Mouse (Mus musculus) ES-E14 (cell line): Measurements from ENCODE around the gene Olfml2a. TPM values are rescaled to one million over a fixed set of nuclear protein-coding genes. Genes with fewer than 3 reads are reported as not detected.

Experiments
- DNase-seq: peaks from one replicate; pipeline ENCODE4 v3.0.0-alpha.2; 2013; ENCODE audit warnings: low read depth, low spot score
- H3K27ac ChIP-seq: 2 replicates; pipeline ENCODE4 v1.5.1; 2012; ENCODE audit warnings: low read depth, mild to moderate bottlenecking, low read length, moderate library complexity, mixed read lengths; ENCODE audit not compliant: poor library complexity, insufficient read depth, severe bottlenecking
- H3K36me3 ChIP-seq: 2 replicates; pipeline ENCODE4 v1.6.1; 2012; ENCODE audit warnings: mild to moderate bottlenecking, low read length, moderate library complexity, mixed read lengths; ENCODE audit not compliant: control insufficient read depth, poor library complexity, insufficient read depth, severe bottlenecking
- H3K4me1 ChIP-seq, 2 experiments: fragments of 150-350 bp in 1 of 2; sonication (generic) in 1 of 2; 2 replicates each; pipeline ENCODE4 v1.6.1; 2012; ENCODE audit warnings: low read length in 2 of 2, mild to moderate bottlenecking in 1 of 2, mixed read lengths in 1 of 2; ENCODE audit not compliant: control insufficient read depth in 2 of 2, insufficient read depth in 2 of 2, poor library complexity in 1 of 2
- H3K4me3 ChIP-seq, 2 experiments: fragments of 150-350 bp in 1 of 2; sonication (generic) in 1 of 2; 2 replicates each; pipeline ENCODE4 v1.5.1; 2012; ENCODE audit warnings: low read length in 2 of 2, low read depth in 1 of 2, mild to moderate bottlenecking in 1 of 2, mixed read lengths in 1 of 2; ENCODE audit not compliant: insufficient read depth in 1 of 2, poor library complexity in 1 of 2, severe bottlenecking in 1 of 2
- H3K9ac ChIP-seq: 2 replicates; pipeline ENCODE4 v1.6.1; 2012; ENCODE audit warnings: low read depth, mild to moderate bottlenecking, low read length, mixed read lengths; ENCODE audit not compliant: poor library complexity, insufficient read depth, severe bottlenecking
- H3K9me3 ChIP-seq: fragments of 150-350 bp; sonication (generic); 2 replicates; pipeline ENCODE4 v1.6.1; 2012; ENCODE audit warnings: low read depth, mild to moderate bottlenecking, low read length; ENCODE audit not compliant: control insufficient read depth, insufficient read depth
- CHD2 ChIP-seq: IDR thresholded peaks from 2 replicates; pipeline ENCODE4 v1.6.1; 2014; ENCODE audit warnings: mild to moderate bottlenecking, low read depth, low read length, inconsistent platforms
- HCFC1 ChIP-seq: IDR thresholded peaks from 2 replicates; pipeline ENCODE4 v1.6.1; 2012; ENCODE audit warnings: low read length, inconsistent platforms, borderline replicate concordance; ENCODE audit not compliant: insufficient read depth
- MAFK ChIP-seq: IDR thresholded peaks from 2 replicates; pipeline ENCODE4 v1.6.1; 2014; ENCODE audit warnings: mild to moderate bottlenecking, low read depth, low read length, inconsistent platforms; ENCODE audit not compliant: insufficient read depth
- ZC3H11A ChIP-seq: IDR thresholded peaks from 2 replicates; pipeline ENCODE4 v1.6.1; 2012; ENCODE audit warnings: low read depth, mild to moderate bottlenecking, inconsistent platforms, low read length, borderline replicate concordance
- ZNF384 ChIP-seq: IDR thresholded peaks from 2 replicates; pipeline ENCODE4 v1.6.1; 2012; ENCODE audit warnings: low read depth, low read length, inconsistent platforms
- in situ Hi-C, 2 experiments: fragments of 600-800 bp; cut with MboI; formaldehyde crosslinking; loops; one replicate each; pipeline ENCODE4 v1.15.1; 2025; ENCODE audit warnings: low sequenced_read_pairs in 2 of 2, inconsistent platforms in 1 of 2; ENCODE audit not compliant: unreplicated experiment in 2 of 2
- total RNA-seq: library from RNA; depleted of rRNA; stranded (reverse); fragments of 300-350 nt; gene quantifications from 2 replicates; pipeline ENCODE4 v1.2.3, GENCODE M21; 2012; rRNA removed

The Olfml2a gene
- 0.27 and 0.37 TPM in 2 replicates for total RNA-seq

DNA sequence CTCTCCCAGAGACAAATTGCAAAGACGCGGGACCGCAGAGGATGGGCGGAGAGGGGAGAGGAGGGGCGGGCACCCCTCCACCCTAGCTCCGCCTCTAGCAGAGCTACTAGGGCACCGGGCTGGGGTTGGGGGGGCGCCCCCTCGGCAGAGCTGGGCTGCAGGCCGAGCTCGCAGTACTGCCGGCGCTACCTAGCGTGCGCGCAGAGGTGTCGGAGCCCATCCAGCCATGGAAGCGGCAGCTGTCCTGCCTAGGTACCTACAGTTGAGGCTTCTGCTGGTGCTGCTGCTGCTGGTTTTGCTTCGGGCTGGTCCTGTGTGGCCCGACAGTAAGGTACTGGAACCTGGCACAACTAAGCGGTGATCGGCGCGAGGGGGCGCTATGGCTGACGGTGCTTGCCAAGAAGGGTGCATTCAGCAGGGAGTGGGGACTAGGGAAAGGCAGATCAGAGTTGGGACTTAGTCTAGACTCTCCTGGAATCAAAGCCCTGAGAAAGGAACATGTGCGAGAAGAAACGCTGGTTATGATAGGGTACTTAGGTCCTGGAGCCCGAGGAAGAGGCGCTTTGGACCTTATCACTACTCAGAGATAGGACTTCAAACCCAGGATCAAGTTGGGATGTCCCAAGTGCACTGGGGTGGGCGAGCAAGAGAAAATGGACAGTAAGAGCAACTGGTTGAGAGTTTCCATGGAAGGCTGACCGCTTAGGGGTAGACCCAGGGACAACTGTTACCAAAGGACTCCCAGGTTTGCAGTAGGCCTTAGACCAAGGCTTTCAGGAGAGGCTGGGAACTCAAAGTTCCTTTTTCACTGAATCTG is at the start of gene Olfml2a:
Gene Olfml2a, plus strand, starts transcription at position 128 of the 817 bp plus-strand sequence.
- H3K4me1 ChIP-seq, result peaks cover 0 to 2% of the 10 kb centered on the region in 2 experiments; a peak in 1 of 4 replicates
- peak within 1 kb of the TSS; percentile 40; the same call in 1 of the 2 replicates for H3K9ac ChIP-seq
- H3K27ac ChIP-seq, result no peak within 1 kb of the TSS
- peak within 1 kb of the TSS; percentile 67 to 76 for H3K4me3 ChIP-seq
- H3K9me3 ChIP-seq, result no peaks in the 10 kb centered on the region
- H3K36me3 ChIP-seq, result no peaks in the 10 kb centered on the region
- in situ Hi-C loops, result loop anchor here in 1 of 2 experiments (5.0 kb wide), 1 partner anchor 65 kb away; the partner anchor contains the start of gene Wdr38
- DNase-seq, result peak; percentile 74
- peak; percentile 36; the same call in 1 of the 2 replicates for TF ChIP-seq HCFC1
- TF ChIP-seq MAFK, result no peak

DNA sequence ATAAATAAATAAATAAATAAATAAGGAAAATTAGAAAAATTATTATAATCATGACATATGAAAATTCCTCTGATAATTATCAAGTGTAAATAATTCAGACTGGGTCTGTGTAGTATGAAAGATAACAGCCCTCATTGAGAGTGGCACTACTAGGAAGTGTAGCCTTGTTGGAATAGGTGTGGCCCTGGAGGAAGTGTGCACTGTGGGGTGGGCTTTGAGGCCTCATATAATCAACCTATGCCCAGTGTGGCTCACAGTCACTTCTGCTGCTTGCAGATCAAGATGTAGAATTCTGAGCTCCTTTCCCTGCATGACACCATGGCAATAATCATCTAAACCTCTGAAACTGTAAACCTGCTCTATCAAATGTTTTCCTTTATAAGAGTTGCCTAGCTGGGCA is 28.9 kb upstream of the Olfml2a start:
- in situ Hi-C loops, result no loop called here

GRCm38 (mm10) chr2:38904290-38904689 is 27.5 kb upstream of the Olfml2a start:
- in situ Hi-C loops, result no loop called here
- DNase-seq, result no peak
- H3K9ac ChIP-seq, result no peak overlapping the region
- H3K27ac ChIP-seq, result no peak overlapping the region
- no peaks in the 10 kb centered on the region for H3K36me3 ChIP-seq
- H3K9me3 ChIP-seq, result no peaks in the 10 kb centered on the region
- no peak overlapping the region for H3K4me3 ChIP-seq
- peaks cover 0 to 2% of the 10 kb centered on the region in 2 experiments; a peak in 1 of 4 replicates for H3K4me1 ChIP-seq
- TF ChIP-seq ZC3H11A (no peak), ZNF384 (no peak), MAFK (no peak), CHD2 (no peak), HCFC1 (no peak)

More for the DNA sequence above, 28.9 kb upstream of the Olfml2a start:
- no peaks in the 10 kb centered on the region for H3K36me3 ChIP-seq
- H3K9me3 ChIP-seq, result no peaks in the 10 kb centered on the region
- H3K4me3 ChIP-seq, result no peak overlapping the region
- no peak for DNase-seq
- no peaks in the 10 kb centered on the region for H3K4me1 ChIP-seq
- no peak overlapping the region for H3K9ac ChIP-seq
- TF ChIP-seq MAFK, result no peak
- TF ChIP-seq HCFC1, result no peak
- TF ChIP-seq ZC3H11A, result no peak
- TF ChIP-seq ZNF384, result no peak
- TF ChIP-seq CHD2, result no peak
- no peak overlapping the region for H3K27ac ChIP-seq

- Histone ChIP-seq H3K4me1 (peaks cover 0 to 2% of the 10 kb centered on the region in 2 experiments; a peak in 1 of 4 replicates), H3K4me3 (no peak overlapping the region), H3K9ac (no peak overlapping the region), H3K36me3 (no peaks in the 10 kb centered on the region), H3K27ac (no peak overlapping the region), H3K9me3 (no peaks in the 10 kb centered on the region)
- in situ Hi-C loops, result no loop called here
- DNase-seq, result no peak
- no peak for TF ChIP-seq HCFC1
- no peak for TF ChIP-seq ZC3H11A
Observed at GRCm38 (mm10) chr2:38906097-38906496, 25.7 kb upstream of the Olfml2a start.
